Mouse (Mus musculus) naive thymus-derived CD4-positive, alpha-beta T cell, adult 2 months (primary cell): ENCODE measurements around the gene Irf4.

Experiments
- DNase-seq: peaks from one replicate; pipeline ENCODE4 v3.0.0-alpha.2; 2011; ENCODE audit warnings: low read depth

The Irf4 gene

GRCm38 (mm10) chr13:30749021-30749556 is at the start of gene Irf4:
Gene Irf4 (plus strand): TSS chr13:30749226.
- peak; percentile 76 for DNase-seq

GRCm38 (mm10) chr13:30702695-30703094 is 46.3 kb upstream of the Irf4 start:
- no peak for DNase-seq

DNA sequence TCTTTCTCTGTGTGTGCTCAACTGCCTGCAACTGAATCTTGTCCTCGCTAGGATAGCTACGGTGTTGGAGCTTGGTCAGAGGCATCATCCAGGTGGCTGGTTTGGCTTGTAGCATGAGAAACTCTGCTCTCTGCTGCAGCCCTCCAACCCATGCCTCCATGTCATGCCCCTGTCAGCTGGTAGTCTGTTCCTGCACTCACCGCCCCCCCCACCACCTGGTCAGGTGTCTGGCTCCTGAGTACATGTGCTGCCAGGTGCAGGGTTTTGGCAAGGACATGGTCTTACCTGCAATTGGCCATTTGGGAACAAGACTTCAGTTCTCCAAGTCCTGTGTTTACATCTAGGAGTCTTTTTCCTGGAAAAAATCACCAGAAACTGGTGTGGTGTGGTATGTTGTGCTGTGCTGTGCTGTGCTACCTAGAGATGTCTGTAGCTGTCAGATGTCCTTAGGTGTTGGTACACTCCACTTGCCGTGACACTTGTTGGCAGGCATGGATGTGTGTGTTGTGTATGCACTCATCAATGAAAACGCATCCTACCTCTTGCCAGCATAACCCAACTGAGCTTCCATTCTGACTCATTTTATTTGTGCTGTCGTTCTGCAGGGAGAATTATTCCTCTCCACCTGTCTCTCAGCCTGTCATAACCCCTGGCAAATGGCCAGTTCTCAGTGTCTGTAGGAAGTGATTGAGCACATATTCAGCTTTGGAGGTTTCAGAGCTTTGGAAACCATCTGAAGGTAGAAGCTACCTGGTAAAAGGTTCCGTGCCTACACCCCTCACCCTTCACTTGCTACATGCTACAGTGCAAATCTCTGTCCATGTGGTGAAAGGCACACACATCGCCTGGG is 44.6 kb upstream of the Irf4 start:
- no peak for DNase-seq

DNA sequence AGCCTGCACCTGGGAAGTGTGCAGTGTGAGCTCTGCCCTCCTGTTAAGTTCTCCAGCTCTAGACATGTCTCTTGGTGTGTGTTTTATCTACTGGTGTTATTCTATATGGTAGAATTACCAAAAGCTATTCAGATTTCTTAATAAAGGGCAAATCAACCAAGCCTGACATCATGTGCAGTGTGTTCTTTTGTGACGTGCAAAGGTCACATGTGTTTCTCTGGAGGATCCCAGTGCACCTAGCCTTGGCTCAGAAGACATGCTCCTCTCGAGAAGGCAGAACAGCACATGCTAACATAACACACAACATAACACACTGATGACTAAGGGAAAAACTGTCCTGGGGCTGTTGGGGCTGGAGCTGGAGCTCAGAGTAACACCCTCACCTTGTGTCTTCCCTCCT is 38.0 kb upstream of the Irf4 start:
- no peak for DNase-seq

DNA sequence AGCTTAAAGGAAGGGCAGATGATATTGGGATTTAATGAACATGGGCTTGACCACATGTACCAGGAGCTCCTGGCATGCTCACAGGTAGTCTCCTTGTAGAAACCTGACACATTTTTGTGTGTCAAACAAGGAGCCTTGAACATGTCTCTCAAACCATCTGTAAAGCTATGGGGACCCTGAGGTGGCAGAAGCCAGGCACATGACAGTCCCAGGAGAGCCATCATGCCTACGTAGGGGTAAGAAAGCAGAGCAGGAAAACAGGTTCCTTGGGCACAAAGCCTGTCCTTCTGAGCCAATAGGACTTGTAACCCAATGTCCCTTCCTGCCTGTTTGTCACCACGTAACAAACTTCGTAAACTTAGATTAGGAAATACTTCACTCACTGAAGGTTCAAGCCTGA is 37.3 kb upstream of the Irf4 start:
- DNase-seq, result no peak

DNA sequence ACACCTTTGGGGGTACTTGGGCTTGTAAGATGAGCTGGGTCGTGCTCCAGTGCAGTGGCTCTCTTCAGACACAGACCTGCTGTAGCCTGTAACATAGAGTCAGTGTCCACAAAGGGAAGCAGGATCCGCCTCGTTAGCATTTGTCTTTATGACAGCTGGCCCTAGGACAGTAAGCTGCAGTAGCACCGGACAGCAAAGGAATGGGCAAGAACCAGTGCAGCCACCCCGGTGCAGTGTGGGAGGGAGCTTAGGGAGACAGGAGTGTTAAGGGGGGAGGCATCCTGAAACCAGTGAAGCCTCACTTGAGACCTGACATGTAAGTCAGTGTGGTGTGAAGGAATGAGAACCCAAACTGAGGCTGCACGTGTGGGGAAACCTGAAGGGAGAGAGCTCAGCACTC is 36.7 kb upstream of the Irf4 start:
- no peak for DNase-seq

DNA sequence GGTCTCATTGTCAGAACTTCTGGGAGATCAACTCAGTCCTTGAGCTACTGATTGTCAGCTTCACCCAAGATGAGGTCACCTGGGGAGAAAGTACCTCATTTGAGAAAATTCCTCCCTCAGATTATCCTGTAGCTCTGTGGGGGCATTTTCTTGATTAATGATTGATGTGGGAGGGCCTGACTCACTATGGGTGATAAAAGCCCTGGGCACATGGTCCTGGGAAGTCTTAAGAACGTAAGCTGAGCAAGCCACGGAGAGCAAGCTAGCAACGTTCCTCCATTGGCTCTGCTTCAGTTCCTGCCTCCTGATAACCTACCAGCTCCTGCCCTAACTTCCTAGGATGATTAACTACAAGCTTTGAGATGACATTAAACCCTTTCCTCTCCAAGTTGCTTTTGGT is 35.4 kb upstream of the Irf4 start:
- DNase-seq, result no peak

DNA sequence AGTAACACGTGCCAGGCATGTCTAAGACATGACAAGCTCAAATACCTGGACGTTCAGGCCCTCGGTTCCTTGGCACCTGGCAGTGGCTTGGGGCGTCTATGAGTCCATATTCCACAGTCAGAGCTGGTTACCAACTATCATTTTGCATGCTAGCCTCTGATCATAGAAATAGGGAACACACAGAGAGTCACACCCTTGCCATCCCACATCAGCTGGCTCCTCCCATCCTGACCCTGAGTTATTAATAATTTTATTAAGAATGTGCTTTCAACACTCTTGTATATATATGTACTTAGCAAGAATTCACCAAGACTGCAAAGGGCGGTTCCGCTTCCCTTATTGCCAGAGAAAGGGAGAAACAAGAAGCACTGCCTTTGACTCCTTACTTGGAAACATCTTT is 34.5 kb upstream of the Irf4 start:
- DNase-seq, result no peak

GRCm38 (mm10) chr13:30715060-30715459 is 34.0 kb upstream of the Irf4 start:
- DNase-seq, result no peak

GRCm38 (mm10) chr13:30715573-30715972 is 33.5 kb upstream of the Irf4 start:
- no peak for DNase-seq

- DNase-seq, result no peak
Measured at GRCm38 (mm10) chr13:30716611-30717010, 32.4 kb upstream of the Irf4 start.

- DNase-seq, result no peak
Measured at GRCm38 (mm10) chr13:30722601-30723000, 26.4 kb upstream of the Irf4 start.

DNA sequence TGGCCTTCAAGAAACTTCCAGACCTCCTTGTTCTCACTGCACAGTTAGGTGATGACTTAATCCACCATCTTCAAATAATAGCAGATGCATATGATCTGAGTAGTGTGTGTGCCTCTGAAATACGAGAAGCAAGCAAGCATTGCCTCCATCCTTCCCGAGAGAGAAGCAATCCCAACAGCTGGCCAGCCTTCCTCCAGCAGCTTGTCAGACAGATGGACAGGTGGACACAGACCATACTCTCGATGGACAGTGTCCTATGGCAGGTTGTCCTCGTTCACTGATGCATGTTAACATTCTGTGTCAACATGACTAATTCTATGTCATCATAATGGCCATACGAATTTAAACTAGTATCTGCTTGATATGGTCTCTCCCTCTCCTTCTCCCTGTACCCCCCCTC is 25.8 kb upstream of the Irf4 start:
- DNase-seq, result no peak

- no peak for DNase-seq
Measured at GRCm38 (mm10) chr13:30723858-30724257, 25.2 kb upstream of the Irf4 start.

- DNase-seq, result no peak
Measured at GRCm38 (mm10) chr13:30724691-30725271, 24.2 kb upstream of the Irf4 start.

- DNase-seq, result no peak
Measured at GRCm38 (mm10) chr13:30726879-30727278, 22.1 kb upstream of the Irf4 start.

GRCm38 (mm10) chr13:30728155-30728554 is 20.9 kb upstream of the Irf4 start:
- DNase-seq, result no peak

DNA sequence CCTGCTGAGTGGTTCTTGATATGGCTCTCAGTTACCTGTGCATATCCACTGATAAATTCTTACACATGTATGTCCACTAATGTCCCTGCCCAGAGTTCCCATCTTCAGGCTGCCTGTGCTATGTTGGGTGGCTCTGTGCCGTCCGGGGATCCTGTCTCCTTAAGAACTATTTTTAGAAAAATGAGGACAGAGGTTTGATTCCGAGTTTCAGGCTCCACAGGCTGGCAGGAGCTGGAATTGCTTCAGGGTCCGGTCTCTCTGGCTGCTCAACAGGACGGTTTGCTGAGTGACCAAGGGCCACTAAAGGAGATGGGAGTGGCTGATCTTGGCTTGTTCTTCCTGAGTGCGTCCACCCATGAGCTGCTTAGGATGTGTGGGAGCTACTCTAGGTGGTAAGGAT is 19.8 kb upstream of the Irf4 start:
- DNase-seq, result no peak

- DNase-seq, result no peak
Measured at GRCm38 (mm10) chr13:30730104-30730793, 18.8 kb upstream of the Irf4 start.

DNA sequence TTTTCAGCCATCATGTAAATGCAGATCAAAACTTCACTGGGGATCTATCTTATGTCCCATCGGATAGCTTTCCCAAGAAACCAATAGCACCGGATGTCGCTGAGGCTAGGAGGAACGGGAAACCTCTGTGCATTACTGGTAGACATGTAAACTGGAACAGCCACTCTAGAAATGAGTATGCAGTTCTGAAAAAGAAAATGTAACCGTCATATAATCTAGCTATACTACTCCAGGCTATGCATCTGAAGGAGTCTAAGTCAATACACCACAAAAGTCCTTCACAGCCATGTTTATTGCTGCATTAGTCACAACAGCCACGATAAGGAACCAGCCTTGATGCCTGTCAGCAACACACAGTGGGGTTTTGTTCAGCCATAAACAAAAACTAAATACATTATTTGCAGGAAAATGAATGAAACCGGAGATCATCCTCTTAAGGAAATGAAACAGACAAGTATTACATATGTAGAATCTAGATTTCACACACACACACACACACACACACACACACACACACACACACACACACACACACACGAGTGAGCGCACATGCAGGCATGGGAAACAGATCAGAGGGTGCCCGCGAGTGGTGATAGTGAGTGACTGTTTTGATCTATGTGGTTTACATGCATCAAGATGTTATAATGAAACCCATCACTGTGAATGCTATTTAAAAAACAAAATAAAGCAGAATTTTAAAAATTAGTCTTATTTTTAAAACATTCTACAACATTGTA is 16.1 kb upstream of the Irf4 start:
- DNase-seq, result peak; percentile 61

DNA sequence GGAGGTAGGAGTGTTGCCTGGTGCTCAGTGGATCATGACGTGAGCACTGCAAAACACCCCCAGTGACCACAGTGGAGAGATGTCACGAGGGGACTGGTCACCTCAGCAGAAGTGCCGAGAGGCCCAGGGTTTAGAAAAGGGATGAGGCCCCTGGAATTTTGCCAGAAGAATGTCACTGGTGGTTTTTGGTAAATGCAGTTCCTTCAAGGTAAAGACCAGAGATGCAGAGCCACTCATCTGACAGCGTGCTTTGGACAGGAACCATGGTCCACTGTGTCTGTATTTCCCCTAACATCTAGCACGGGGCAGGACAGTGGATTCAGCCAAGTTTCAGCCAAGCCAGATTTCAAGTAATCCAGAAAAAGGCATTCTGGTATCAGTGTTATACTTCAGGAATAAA is 12.3 kb upstream of the Irf4 start:
- no peak for DNase-seq

DNA sequence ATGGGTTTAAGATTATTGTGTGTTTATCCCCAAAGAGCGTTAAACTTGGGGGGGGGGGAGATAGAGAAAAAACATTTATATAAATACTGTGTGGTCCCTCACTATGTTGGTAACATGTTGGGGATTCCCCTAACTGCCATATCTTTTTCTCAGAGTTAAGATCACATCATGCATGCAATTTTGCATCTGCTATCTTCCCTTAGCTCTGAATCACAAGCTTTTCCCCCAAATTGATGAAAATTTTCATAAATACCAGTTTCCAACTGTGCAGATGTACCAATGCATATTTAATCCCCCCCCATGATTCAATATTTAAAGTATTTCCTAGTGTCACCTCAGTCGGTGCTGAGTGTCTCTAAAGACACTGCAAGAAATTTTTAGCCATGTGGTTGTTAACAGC is 11.8 kb upstream of the Irf4 start:
- no peak for DNase-seq
